Mouse (Mus musculus) hindbrain, postnatal 0 days (tissue): ENCODE results near the gene Nos3. TPM values are rescaled to one million over a fixed set of nuclear protein-coding genes. Genes with fewer than 3 reads are reported as not detected.

ENCODE experiments used
- ATAC-seq: fragments of 200-750 bp; cut with Nextera tagmentation; 2 replicates; pipeline ENCODE4 v1.8.0; 2017; ENCODE audit warnings: mild to moderate bottlenecking, moderate TSS enrichment, moderate library complexity
- DNase-seq: peaks from one replicate; pipeline ENCODE4 v3.0.0-alpha.2; 2015; ENCODE audit warnings: low spot score
- H3K27ac ChIP-seq: fragments of 300-500 bp; sonication (generic); 2 replicates; pipeline ENCODE4 v1.5.1; 2014; ENCODE audit warnings: mild to moderate bottlenecking
- H3K27me3 ChIP-seq: fragments of 300-500 bp; sonication (generic); 2 replicates; pipeline ENCODE4 v1.6.1; 2014; ENCODE audit warnings: low read length, mixed read lengths; ENCODE audit not compliant: insufficient read depth
- H3K36me3 ChIP-seq: fragments of 300-500 bp; sonication (generic); 2 replicates; pipeline ENCODE4 v1.6.1; 2014; ENCODE audit warnings: low read length, mixed read lengths; ENCODE audit not compliant: insufficient read depth
- H3K4me1 ChIP-seq: fragments of 300-500 bp; sonication (generic); 2 replicates; pipeline ENCODE4 v1.6.1; 2014; ENCODE audit warnings: antibody characterized with exemption, low read length, mixed read lengths; ENCODE audit not compliant: insufficient read depth
- H3K4me2 ChIP-seq: fragments of 300-500 bp; sonication (generic); 2 replicates; pipeline ENCODE4 v1.6.1; 2014; ENCODE audit warnings: low read depth, mild to moderate bottlenecking, low read length, moderate library complexity, mixed read lengths
- H3K4me3 ChIP-seq: fragments of 300-500 bp; sonication (generic); 2 replicates; pipeline ENCODE4 v1.5.1; 2014; ENCODE audit warnings: low read length
- H3K9ac ChIP-seq: fragments of 300-500 bp; sonication (generic); replicated peaks from 2 replicates; pipeline ENCODE4 v1.6.1; 2014; ENCODE audit warnings: mild to moderate bottlenecking, low read length, moderate library complexity, mixed read lengths
- H3K9me3 ChIP-seq: fragments of 300-500 bp; sonication (generic); 2 replicates; pipeline ENCODE4 v1.6.1; 2016; ENCODE audit warnings: low read length, mixed read lengths
- CTCF ChIP-seq: IDR thresholded peaks from 2 replicates; pipeline ENCODE4 v1.5.1; 2016; ENCODE audit warnings: antibody characterized with exemption, control low read depth, low read depth
- WGBS: fragments of 180-500 bp; shearing (Covaris S2); extraction: QIAGEN DNeasy Blood & Tissue Kit; methylation state at CpG from one replicate; pipeline ENCODE4 v1.1.7; 2014; 5-methylcytosine and 5-hydroxymethylcytosine counted together
- polyA plus RNA-seq: library from polyadenylated mRNA; unstranded; fragments of >200 nt; fragmentation: Nextera tagmentation; extraction: Ambion mirVana; gene quantifications from 2 replicates; pipeline ENCODE4 v1.2.1, GENCODE M21; 2015
- total RNA-seq: library from RNA; depleted of rRNA; stranded (reverse); fragments of >200 nt; gene quantifications from 2 replicates; pipeline ENCODE4 v1.2.3, GENCODE M21; 2014

The Nos3 gene
- total and polyA plus RNA-seq, 2 experiments from 2014 or later: 7.2 to 8.7 TPM

DNA sequence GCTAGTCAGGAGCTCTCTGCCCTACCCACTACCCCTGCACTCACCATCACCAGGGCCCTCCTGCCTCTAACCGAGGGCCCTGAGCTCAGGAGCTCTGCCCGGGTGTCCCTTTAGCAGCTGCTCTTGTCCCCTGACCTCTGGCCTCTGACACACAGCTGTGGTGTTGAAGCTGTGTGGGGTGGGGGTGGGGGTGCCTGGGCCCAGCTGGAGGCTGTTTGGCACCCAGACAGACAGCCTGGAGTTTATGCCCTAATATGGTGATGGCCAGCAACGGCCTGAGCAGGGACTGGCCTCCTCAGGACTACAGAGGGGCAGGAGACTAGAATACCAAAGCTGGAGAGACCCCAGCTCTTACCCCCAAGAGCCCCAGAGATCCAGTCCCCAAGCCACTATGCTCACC lies 29.9 kb upstream of the Nos3 start:
- Histone ChIP-seq H3K4me3 (no peak overlapping the region), H3K9me3 (no peaks in the 10 kb centered on the region), H3K27me3 (no peaks in the 10 kb centered on the region), H3K4me1 (peaks cover 8% of the 10 kb centered on the region), H3K27ac (no peak overlapping the region), H3K4me2 (no peak overlapping the region), H3K36me3 (0 out of 2 replicates have a peak, but pooled peaks cover 4% of the 10 kb centered on the region), H3K9ac (no peak overlapping the region)
- ATAC-seq (no peak), DNase-seq (no peak)
- 42% methylated on average over 3 of the region's 3 CpGs for WGBS
- no peak for TF ChIP-seq CTCF

DNA sequence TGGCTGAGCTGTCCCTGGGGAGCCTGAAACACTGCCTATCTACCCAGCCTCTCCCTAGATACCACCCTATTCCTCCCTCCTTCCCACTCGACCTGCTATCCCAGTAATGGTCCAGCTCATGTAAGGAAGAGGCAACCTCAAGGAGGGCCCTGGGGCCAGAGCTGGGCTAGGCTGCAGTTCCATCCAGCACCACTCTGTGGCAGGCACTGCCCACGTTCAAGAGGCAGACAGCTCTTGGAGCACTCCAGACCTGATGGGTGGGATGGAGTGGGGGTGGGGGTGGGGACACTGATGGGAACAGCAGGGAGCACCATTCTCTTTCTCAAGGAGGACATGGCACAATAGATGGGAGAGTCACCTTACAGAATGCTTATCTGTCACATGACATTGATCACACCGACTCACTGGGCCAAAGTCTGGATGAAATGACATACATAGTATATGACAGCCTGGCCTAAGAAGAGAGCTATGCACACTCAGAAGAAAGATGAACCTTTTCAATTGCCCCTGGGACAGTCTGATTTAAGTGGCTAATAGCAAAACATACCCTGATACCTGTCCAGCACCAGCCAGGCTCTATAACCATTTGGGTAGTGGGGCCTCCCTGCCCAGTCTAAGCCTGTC lies 28.6 kb upstream of the Nos3 start:
- Histone ChIP-seq H3K27ac (no peak overlapping the region), H3K36me3 (0 out of 2 replicates have a peak, but pooled peaks cover 4% of the 10 kb centered on the region), H3K4me2 (no peak overlapping the region), H3K27me3 (no peaks in the 10 kb centered on the region), H3K4me3 (no peak overlapping the region), H3K9ac (no peak overlapping the region), H3K4me1 (0 out of 2 replicates have a peak, but pooled peaks cover 2% of the 10 kb centered on the region), H3K9me3 (no peaks in the 10 kb centered on the region)
- peak; percentile 74 for DNase-seq
- WGBS: 16% methylated on average over 3 of the region's 3 CpGs
- TF ChIP-seq CTCF: peak; percentile 87
- peak; percentile 89 for ATAC-seq

DNA sequence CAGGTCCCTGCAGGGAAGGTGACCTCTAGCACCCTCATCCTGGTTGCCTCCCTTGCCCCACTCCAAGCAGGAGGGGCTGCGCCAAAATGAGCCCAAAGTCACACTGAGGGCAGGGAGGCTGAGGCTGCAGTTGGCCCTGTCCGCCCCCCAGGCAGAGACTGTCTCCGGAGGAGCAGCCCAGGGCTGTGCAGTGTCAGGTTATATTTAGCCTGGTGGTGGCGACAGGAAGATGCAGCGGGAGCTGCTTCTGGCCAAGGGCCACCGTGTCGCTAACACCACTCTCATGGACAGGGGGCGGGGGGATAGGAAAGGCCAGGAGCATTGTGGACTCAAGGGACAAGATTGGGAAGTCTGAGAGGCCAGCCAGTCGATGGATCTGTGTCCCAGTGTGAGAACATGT lies 27.2 kb upstream of the Nos3 start:
- WGBS: 30% methylated on average over 9 of the region's 9 CpGs
- peak; percentile 47 for TF ChIP-seq CTCF
- Histone ChIP-seq H3K4me3 (no peak overlapping the region), H3K27me3 (no peaks in the 10 kb centered on the region), H3K4me1 (0 out of 2 replicates have a peak, but pooled peaks cover 2% of the 10 kb centered on the region), H3K36me3 (no peaks in the 10 kb centered on the region), H3K27ac (no peak overlapping the region), H3K9me3 (no peaks in the 10 kb centered on the region), H3K9ac (no peak overlapping the region), H3K4me2 (no peak overlapping the region)
- ATAC-seq: no peak
- DNase-seq: no peak

DNA sequence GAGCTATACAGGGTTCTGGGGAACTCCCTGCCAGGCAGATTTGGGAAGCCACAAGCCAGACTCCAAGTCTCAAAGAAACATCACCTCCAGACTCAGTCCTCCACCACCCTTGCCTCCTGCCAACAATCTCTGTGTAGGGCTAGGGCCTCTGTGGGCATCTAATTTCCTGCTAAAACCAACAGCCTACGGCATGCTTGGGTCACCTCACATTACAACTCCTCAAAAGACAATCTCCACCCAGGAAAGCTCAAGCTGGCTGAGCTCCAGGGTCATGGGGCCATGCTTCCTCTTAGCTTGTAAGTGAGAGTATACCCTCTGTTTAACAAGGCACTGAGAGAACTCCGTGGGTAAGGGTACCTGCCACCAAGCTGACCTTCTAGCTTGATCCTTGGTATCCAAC lies 26.8 kb upstream of the Nos3 start:
- H3K4me2 ChIP-seq: no peak overlapping the region
- H3K4me1 ChIP-seq: 0 out of 2 replicates have a peak, but pooled peaks cover 2% of the 10 kb centered on the region
- H3K9ac ChIP-seq: no peak overlapping the region
- ATAC-seq (no peak), DNase-seq (no peak)
- H3K9me3 ChIP-seq: no peaks in the 10 kb centered on the region
- no peak for TF ChIP-seq CTCF
- H3K27ac ChIP-seq: no peak overlapping the region
- no peaks in the 10 kb centered on the region for H3K27me3 ChIP-seq
- H3K36me3 ChIP-seq: no peaks in the 10 kb centered on the region
- no peak overlapping the region for H3K4me3 ChIP-seq
- WGBS: 45% methylated on average over 2 of the region's 2 CpGs

DNA sequence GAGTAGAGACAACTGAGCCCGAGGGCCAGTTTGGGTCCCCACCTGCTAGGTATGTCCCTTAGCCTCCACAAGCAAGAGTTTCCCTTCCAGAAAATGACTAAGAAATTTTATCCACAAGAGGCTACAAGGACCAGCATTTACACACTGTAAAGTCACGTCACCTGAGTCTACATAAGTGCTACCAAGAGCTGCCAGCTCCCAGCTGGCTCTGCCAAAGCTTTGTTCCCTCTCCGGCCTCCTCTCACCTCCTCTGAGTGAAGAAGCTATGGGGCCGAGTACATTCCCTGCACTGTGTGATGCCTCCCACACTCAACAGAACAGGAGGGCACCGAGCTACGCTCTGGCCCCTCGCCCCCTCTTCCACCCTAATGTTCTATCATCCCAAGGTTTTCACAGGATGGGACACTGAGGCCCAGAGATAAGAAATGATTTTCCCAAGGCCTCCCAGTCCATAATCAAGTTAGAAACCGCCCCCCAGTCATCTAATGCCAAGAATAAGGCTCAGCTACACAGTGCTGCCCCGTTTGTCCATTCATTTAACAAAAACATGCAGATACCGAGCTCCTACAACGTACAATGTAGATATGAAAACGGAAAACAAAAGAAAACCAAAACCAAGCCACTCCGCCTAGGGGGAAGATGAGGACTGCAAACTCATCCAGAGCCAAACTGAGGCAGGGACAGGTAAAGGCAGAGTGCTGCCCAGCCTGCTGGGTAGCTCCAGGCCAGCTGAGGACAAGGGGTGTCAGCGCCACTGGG lies 22.2 kb upstream of the Nos3 start:
- Histone ChIP-seq H3K27me3 (no peaks in the 10 kb centered on the region), H3K4me3 (no peak overlapping the region), H3K4me2 (no peak overlapping the region), H3K4me1 (peaks cover 12% of the 10 kb centered on the region), H3K9me3 (no peaks in the 10 kb centered on the region), H3K36me3 (no peaks in the 10 kb centered on the region), H3K9ac (no peak overlapping the region), H3K27ac (no peak overlapping the region)
- no peak for ATAC-seq
- DNase-seq: no peak
- WGBS: 77% methylated on average over 14 of the region's 14 CpGs
- TF ChIP-seq CTCF: no peak

DNA sequence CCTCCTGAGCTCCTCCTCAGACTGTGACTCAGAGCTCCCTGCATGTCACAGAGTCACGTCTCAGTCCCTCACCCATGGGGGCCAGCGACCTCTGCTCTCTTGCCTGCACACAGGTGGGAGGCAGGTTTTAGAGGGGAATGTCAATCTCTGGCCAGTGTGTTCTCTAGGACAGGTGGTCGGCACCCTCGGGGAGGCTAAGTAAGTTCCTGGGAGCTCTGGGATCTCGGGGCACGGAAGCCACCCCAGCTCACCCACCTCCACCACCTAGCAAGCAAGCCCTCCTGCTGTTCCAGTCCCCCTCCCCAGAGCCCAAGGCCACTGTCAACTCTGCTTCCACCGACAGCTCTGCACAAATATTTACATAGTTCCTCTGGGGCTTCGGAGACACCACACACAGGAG lies 21.6 kb upstream of the Nos3 start:
- Histone ChIP-seq H3K27ac (no peak overlapping the region), H3K27me3 (no peaks in the 10 kb centered on the region), H3K9me3 (no peaks in the 10 kb centered on the region), H3K36me3 (no peaks in the 10 kb centered on the region), H3K9ac (no peak overlapping the region), H3K4me1 (peaks cover 12% of the 10 kb centered on the region), H3K4me3 (no peak overlapping the region), H3K4me2 (no peak overlapping the region)
- 57% methylated on average over 8 of the region's 8 CpGs for WGBS
- ATAC-seq (no peak), DNase-seq (no peak)
- TF ChIP-seq CTCF: no peak

DNA sequence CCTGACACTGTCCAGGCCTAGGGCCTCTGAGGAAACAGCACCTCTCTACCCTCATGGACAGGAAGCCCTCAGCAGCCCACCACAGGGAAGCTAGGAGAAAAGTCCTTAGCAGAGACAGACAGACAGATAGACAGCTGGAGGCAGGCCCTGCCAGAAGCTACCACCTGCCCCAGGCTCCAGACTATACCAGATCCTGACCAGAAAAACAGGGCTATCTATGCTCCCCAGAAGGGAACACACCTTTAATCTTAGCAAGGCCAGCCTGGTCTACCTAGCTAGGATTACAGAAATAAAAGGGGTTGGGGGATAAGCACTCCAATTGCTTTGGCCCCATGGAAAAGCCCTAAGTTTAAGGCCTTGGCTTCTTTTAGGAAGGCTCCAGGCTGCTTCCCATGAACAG lies 21.2 kb upstream of the Nos3 start:
- H3K4me1 ChIP-seq: peaks cover 12% of the 10 kb centered on the region
- no peak overlapping the region for H3K9ac ChIP-seq
- ATAC-seq: no peak

More for the DNA sequence above, 21.2 kb upstream of the Nos3 start:
- Histone ChIP-seq H3K9me3 (no peaks in the 10 kb centered on the region), H3K27me3 (no peaks in the 10 kb centered on the region), H3K27ac (no peak overlapping the region), H3K4me2 (no peak overlapping the region), H3K4me3 (no peak overlapping the region), H3K36me3 (no peaks in the 10 kb centered on the region)
- no peak for TF ChIP-seq CTCF
- DNase-seq: no peak
